Mouse (Mus musculus) embryonic fibroblast, embryonic 13.5 days (primary cell): ENCODE data around the gene Scgb2b3.

Experiments used
- CTCF ChIP-seq: IDR thresholded peaks from 2 replicates; pipeline ENCODE4 v1.5.1; 2011; ENCODE audit warnings: mild to moderate bottlenecking, control low read depth, low read length, moderate library complexity, borderline replicate concordance; ENCODE audit not compliant: insufficient read depth
- POLR2A ChIP-seq: IDR thresholded peaks from 2 replicates; pipeline ENCODE4 v1.6.1; 2011; ENCODE audit warnings: low read depth, mild to moderate bottlenecking, control low read depth, low read length, moderate library complexity

- TF ChIP-seq CTCF, result no peak
- no peak for TF ChIP-seq POLR2A
These were observed 13.4 kb upstream of the Scgb2b3 start, which contains the start of gene Scgb1b3 for GRCm38 (mm10) chr7:31375292-31375691.
